Mouse (Mus musculus) gastrocnemius, postnatal 4 days (tissue): ENCODE data around the gene Ankmy2. TPM values are rescaled to one million over a fixed set of nuclear protein-coding genes. Genes with fewer than 3 reads are reported as not detected.

Experiments
- total RNA-seq, 2 experiments: library from RNA; stranded (reverse); gene quantifications; 2 replicates each; pipeline ENCODE4 v1.2.3; 2021

Ankmy2 gene
- total RNA-seq, 2 experiments from 2014 or later = 20.5 to 21.7 TPM

Other genes starting within 250 kb of the Ankmy2 start
- gene Agr3, start 231.5 kb upstream of the Ankmy2 start, total RNA-seq = not detected
- not detected for gene Agr2, start 164.2 kb upstream of the Ankmy2 start, total RNA-seq
- 10 to 100 TPM; 55.4 to 70.3 TPM for gene Tspan13, start 114.6 kb upstream of the Ankmy2 start, total RNA-seq
- gene Bzw2, start 966 bp downstream of the Ankmy2 start, total RNA-seq = 100 to 1,000 TPM; 132 to 160 TPM
- not detected for gene Lrrc72, start 96.3 kb downstream of the Ankmy2 start, total RNA-seq
- 10 to 100 TPM; 10.4 to 11.3 TPM for gene Sostdc1, start 157.0 kb downstream of the Ankmy2 start, total RNA-seq
- 1 to 10 TPM; 8.4 to 8.7 TPM for gene Ispd, start 224.3 kb downstream of the Ankmy2 start, total RNA-seq
- gene D630036H23Rik, start 225.1 kb downstream of the Ankmy2 start, total RNA-seq = 1 to 10 TPM; 1.8 to 2.2 TPM